Mouse (Mus musculus): ENCODE data around the gene Ssrp1. TPM values are rescaled to one million over a fixed set of nuclear protein-coding genes. Genes with fewer than 3 reads are reported as not detected.

The Ssrp1 gene
- polyA plus RNA-seq, 1 experiment, result 87.8 TPM

DNA sequence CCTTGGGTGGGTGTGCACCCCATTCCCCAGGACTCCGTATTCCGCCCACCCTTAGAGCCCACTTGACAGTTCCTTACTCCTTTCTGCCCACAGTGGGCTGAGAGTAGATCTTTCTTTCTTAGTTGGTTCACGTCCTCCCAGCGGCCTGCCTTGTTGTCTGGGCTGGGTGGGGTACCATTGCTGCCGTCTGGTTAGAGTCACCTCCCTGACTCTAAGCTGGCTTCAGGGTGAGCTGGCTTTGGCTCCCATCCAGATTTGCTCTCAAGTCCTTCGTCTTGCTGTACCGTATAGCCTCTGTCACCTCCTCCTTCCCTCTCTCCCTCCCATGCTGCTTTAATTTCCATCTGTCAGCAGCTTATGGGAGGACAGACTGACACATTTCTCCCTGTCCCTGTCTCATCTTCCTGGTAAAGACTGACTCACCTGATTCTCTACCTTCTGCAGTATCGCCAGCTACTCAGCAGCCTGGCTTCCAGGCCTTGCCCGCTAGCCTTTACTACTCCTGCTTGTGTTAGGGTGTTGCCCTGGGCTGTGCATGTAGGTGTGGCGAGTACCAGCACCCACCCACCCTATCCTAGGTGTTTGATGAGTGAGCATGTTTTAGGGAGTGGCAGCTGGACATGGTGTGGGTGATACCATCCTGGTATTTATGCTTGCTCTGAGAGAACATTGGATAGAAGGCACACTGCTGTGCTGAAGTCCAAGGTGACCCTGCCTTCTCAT, 31.0 kb downstream of the Ssrp1 start:
- WGBS, result 33% methylated on average over 10 of the region's 10 CpGs
- DNase-seq (ENCODE audit: low read depth, low spot score), result no peak

- WGBS, result 79% methylated on average over 2 of the region's 2 CpGs
These were observed 31.6 kb downstream of the Ssrp1 start for GRCm38 (mm10) chr2:85068626-85069025.

GRCm38 (mm10) chr2:85070086-85070485, 33.1 kb downstream of the Ssrp1 start:
- 85% methylated on average over 15 of the region's 15 CpGs for WGBS
- DNase-seq (ENCODE audit: low read depth, low spot score), result no peak

More at GRCm38 (mm10) chr2:85068626-85069025, 31.6 kb downstream of the Ssrp1 start:
- DNase-seq (ENCODE audit: low read depth, low spot score), result no peak

GRCm38 (mm10) chr2:85071921-85072320, 34.9 kb downstream of the Ssrp1 start:
- 46% methylated on average over 5 of the region's 5 CpGs for WGBS

GRCm38 (mm10) chr2:85073751-85074150, 36.7 kb downstream of the Ssrp1 start:
- WGBS, result 86% methylated on average over 5 of the region's 5 CpGs
- no peak for DNase-seq (ENCODE audit: low read depth, low spot score)

More at GRCm38 (mm10) chr2:85071921-85072320, 34.9 kb downstream of the Ssrp1 start:
- DNase-seq (ENCODE audit: low read depth, low spot score), result no peak

DNA sequence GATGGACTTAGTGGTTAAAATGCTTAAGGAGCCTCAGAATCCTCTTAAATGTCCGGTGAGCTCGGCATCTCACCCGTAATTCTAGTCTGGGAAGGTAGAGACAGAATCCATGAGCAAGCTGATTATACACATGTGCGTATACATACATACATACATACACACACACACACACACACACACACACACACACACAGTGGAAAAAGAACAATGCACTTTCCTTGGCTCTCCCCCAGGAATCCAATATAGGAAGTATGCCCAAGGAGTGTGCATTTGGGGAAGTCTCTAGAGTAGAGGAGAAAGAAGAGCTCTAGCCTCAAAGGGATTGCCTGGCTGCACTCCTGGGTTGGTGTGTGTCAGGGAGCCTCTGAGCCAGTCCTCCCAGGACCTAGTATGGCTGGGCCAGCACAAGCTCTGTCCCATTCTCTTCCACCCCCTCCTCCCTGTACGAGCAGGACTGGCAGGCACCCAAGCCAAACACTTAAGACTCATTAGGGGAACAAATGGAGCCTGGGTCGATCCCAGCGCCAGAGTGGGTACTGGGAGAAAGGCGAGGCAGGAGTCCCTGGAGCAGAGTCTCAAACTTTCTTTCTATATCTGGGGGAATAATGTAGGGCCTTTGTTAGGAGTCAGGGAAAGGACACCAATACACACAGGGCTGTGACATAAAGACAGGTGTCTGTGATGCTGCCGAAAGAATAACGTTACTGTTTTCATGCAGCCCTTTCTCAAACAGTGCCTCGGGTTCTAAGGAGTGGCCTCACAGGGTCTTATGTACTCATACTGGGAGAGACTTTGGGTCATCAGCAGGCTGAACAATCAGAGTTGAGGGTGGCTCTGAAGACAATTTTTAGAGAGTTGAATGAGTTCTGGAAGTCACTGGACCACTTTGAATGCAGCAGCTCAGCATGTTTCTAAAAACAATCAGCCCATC, 51.9 kb downstream of the Ssrp1 start:
- no peak for DNase-seq (ENCODE audit: low read depth, low spot score)
- WGBS, result 40% methylated on average over 11 of the region's 11 CpGs

- DNase-seq (ENCODE audit: low read depth, low spot score), result no peak
- WGBS, result 94% methylated on average over 4 of the region's 4 CpGs
These were observed 54.3 kb downstream of the Ssrp1 start for GRCm38 (mm10) chr2:85091325-85091724.

- WGBS, result 67% methylated on average over 1 of the region's 1 CpGs
- no peak for DNase-seq (ENCODE audit: low read depth, low spot score)
These were observed 56.3 kb downstream of the Ssrp1 start for GRCm38 (mm10) chr2:85093376-85093775.

DNA sequence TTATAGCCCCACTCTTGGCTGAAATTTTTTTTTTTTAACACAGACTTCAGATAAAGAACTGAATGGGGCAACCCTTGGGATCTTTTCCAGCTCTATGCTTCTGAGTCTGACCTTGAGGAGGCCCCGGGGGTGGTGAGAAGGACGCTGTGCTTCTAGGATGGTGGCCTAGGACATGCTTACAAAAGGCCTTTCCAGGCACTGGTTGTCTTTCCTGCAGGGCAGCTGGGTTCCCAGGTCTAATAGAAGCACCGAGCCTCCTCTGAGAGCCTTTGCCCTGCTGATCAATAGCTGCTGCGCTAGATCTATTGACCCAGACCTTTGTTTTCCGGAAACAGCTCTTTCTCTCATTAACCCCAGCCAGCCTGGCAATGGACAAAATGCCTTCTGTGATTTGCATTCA, 58.9 kb downstream of the Ssrp1 start:
- no peak for DNase-seq (ENCODE audit: low read depth, low spot score)
- 42% methylated on average over 5 of the region's 5 CpGs for WGBS

Other genes starting within 250 kb of the Ssrp1 start
- gene Ube2l6, start 238.4 kb upstream of the Ssrp1 start, polyA plus RNA-seq (2012; rRNA removed), result 59.1 and 85.6 TPM in 2 replicates
- gene Smtnl1, start 214.6 kb upstream of the Ssrp1 start, polyA plus RNA-seq (2012; rRNA removed), result 0.14 TPM in 1 of 2 replicates, not detected in the other
- 40.7 and 41.7 TPM in 2 replicates for gene Timm10, start 210.2 kb upstream of the Ssrp1 start, polyA plus RNA-seq (2012; rRNA removed)
- gene Slc43a1, start 198.4 kb upstream of the Ssrp1 start, polyA plus RNA-seq (2012; rRNA removed), result 5.6 and 6.8 TPM in 2 replicates
- 1.7 and 2.1 TPM in 2 replicates for gene Rtn4rl2, start 150.5 kb upstream of the Ssrp1 start, polyA plus RNA-seq (2012; rRNA removed)
- 21.8 and 48.3 TPM in 2 replicates for gene Slc43a3, start 100.7 kb upstream of the Ssrp1 start, polyA plus RNA-seq (2012; rRNA removed)
- gene Prg2, start 56.8 kb upstream of the Ssrp1 start, polyA plus RNA-seq (2012; rRNA removed), result 0.81 and 1.3 TPM in 2 replicates
- gene Prg3, start 49.0 kb upstream of the Ssrp1 start, polyA plus RNA-seq (2012; rRNA removed), result not detected in 2 replicates
- gene P2rx3, start 228 bp downstream of the Ssrp1 start, polyA plus RNA-seq (2012; rRNA removed), result 0.24 and 0.53 TPM in 2 replicates
- 29.0 and 39.9 TPM in 2 replicates for gene Tnks1bp1, start 10.8 kb downstream of the Ssrp1 start, polyA plus RNA-seq (2012; rRNA removed)
- gene Aplnr, start 99.0 kb downstream of the Ssrp1 start, polyA plus RNA-seq (2012; rRNA removed), result 3.1 and 5.6 TPM in 2 replicates
- 1.5 and 2.2 TPM in 2 replicates for gene Lrrc55, start 160.0 kb downstream of the Ssrp1 start, polyA plus RNA-seq (2012; rRNA removed)